Mouse (Mus musculus) liver, adult 2 months (tissue): ENCODE measurements at regions not wholly inside any gene's neighbourhood (a gene's known extent, or its start where the extent isn't known, plus 50 kb on each side); places are given as distances from the start of the nearest gene placed in this dataset.

Source experiments
- CTCF ChIP-seq: fragments of 200-500 bp; IDR thresholded peaks from 2 replicates; pipeline ENCODE4 v1.5.1; 2011; ENCODE audit warnings: low read depth, low read length, control low read depth
- POLR2A ChIP-seq: fragments of 200-500 bp; IDR thresholded peaks from 2 replicates; pipeline ENCODE4 v1.6.1; 2011; ENCODE audit warnings: low read length, control low read depth; ENCODE audit not compliant: insufficient read depth; ENCODE audit errors: extremely low read depth

DNA sequence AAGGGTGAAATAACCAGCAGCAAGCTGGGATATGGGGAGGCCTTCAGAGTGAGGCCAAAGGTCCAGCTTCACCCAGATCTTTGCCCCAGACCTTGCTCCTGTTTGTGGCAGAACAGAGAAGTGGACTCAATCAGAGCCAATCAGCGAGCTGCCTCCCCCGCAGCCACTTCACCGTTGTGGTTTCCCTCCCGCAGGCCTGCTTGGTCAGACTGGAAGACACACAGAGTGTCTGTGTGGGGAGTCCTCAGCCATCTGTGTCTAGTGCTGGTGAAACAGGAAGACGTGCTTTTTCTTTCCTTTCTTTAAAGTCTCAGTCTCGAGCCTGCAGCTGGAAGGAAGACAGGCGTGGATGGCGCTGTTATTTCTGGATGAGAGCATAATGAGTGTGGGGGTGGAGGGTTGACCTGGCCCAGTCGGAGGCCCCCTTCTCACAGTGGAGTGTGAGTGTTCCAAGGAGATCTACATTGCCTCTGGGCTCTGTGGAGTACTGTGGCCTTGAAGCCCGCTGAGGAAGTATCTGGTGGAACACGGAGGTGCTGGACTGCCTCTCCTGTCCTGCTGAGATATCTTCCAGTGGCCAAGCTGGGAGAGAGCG lies 205.5 kb downstream of the Gm5447 start:
- no peak for TF ChIP-seq CTCF
- peak; percentile 54; the same call in 1 of the 2 replicates for TF ChIP-seq POLR2A
